Mouse (Mus musculus): ENCODE data around the gene Gm29133. TPM values are rescaled to one million over a fixed set of nuclear protein-coding genes. Genes with fewer than 3 reads are reported as not detected.

Gene Gm29133
- polyA plus RNA-seq, 1 experiment from 2014 or later, result not detected

DNA sequence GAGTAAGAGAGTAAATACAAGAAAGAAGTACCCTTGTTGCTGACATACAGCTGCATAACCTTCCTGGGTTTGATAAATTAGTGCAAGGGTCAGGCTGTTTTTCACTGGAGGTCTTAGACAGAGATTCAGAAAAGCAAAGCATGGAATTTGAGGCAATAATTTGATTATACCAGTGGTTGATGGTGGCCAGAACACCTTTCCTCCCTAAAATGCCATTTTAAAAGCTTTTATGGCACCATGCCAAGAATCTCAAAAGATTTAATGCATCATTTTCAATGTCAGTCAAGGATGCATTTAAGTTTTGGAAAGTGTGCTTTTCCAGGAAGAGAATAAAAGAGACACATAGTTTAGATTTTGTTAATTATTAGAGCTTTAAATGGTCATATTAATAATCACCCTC lies 60.0 kb downstream of the Gm29133 start:
- no peak for ATAC-seq (ENCODE audit: extremely low read depth, insufficient number of reproducible peaks, low FRiP score, low TSS enrichment)

DNA sequence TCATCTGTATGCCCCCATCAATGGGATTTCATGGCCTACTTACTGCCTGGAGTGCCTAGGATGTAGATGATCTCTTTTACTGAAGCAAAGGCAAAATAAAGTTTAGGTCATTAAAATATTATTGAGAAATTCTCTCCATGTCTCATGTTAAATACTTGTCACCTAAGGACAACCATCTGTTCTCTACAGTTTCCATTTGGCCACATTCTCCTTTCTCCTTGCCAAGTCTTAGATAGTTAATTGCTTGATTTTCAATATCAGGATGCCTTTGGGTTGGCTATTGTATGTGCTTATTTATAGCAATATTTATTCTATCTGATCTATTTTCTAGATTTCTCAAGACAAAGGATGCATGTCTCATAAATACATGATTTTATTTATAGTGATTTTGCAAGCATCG lies 75.9 kb downstream of the Gm29133 start:
- H3K4me2 ChIP-seq, result no peak overlapping the region

More for the DNA sequence above, 60.0 kb downstream of the Gm29133 start:
- Histone ChIP-seq H3K4me1 (no peaks in the 10 kb centered on the region), H3K36me3 (no peaks in the 10 kb centered on the region), H3K4me2 (no peak overlapping the region), H3K27ac (replicated peaks) (no peak overlapping the region), H3K27me3 (replicated peaks) (no peaks in the 10 kb centered on the region), H3K4me3 (no peak overlapping the region), H3K9ac (no peak overlapping the region), H3K9me3 (no peaks in the 10 kb centered on the region)

DNA sequence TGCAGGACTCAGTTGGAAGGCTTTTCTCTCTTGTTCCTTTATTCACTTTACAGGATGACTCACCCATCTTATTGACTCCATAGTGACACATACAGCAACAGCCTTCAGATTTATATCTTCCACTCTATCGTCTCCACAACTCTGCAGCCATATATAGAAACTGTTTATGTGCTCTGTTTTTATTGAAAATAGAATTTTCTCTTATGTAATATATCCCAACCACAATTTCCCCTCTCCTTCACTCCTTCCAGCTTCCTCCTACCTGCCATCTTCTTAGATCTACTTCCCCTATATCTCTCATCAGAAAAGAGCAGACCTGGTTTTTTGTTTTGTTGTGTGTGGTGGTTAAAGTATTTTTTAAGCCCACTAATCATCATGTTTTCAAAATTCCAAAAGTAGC lies 76.5 kb downstream of the Gm29133 start:
- Histone ChIP-seq H3K4me1 (no peaks in the 10 kb centered on the region), H3K4me3 (no peak overlapping the region), H3K27ac (replicated peaks) (no peak overlapping the region), H3K9ac (no peak overlapping the region), H3K27me3 (replicated peaks) (no peaks in the 10 kb centered on the region), H3K36me3 (no peaks in the 10 kb centered on the region), H3K4me2 (no peak overlapping the region), H3K9me3 (no peaks in the 10 kb centered on the region)
- WGBS, result 58% methylated on average over 1 of the region's 1 CpGs
- ATAC-seq (ENCODE audit: extremely low read depth, insufficient number of reproducible peaks, low FRiP score, low TSS enrichment), result no peak

More for the DNA sequence above, 75.9 kb downstream of the Gm29133 start:
- H3K4me3 ChIP-seq, result no peak overlapping the region
- H3K27me3 ChIP-seq (replicated peaks), result no peaks in the 10 kb centered on the region
- H3K9me3 ChIP-seq, result no peaks in the 10 kb centered on the region
- ATAC-seq (ENCODE audit: extremely low read depth, insufficient number of reproducible peaks, low FRiP score, low TSS enrichment), result no peak
- no peak overlapping the region for H3K27ac ChIP-seq (replicated peaks)
- no peaks in the 10 kb centered on the region for H3K4me1 ChIP-seq
- WGBS, result 88% methylated on average over 1 of the region's 1 CpGs
- H3K9ac ChIP-seq, result no peak overlapping the region
- no peaks in the 10 kb centered on the region for H3K36me3 ChIP-seq

DNA sequence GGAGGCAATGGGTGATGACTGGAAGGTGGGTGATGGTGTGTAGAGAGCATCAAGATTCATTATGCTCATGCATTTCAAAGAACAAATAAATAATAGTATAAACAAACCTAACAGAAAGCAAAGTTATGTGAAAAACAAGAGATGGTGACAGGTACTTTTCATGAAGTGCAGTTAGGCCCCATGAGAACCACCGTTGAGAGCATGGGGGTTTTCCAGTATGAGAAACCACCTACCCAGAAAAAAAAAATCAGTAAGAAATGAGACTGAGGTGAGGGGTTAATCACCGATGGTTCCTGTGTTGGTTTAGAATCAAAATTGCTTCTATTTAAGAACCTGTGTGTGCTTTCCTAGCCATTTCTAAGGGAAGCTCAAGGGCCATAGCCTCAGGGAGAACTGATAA lies 86.8 kb downstream of the Gm29133 start:
- Histone ChIP-seq H3K4me2 (no peak overlapping the region), H3K27ac (replicated peaks) (no peak overlapping the region), H3K9ac (no peak overlapping the region), H3K4me1 (no peaks in the 10 kb centered on the region), H3K4me3 (no peak overlapping the region), H3K27me3 (replicated peaks) (no peaks in the 10 kb centered on the region), H3K9me3 (no peaks in the 10 kb centered on the region), H3K36me3 (no peaks in the 10 kb centered on the region)
- no peak for ATAC-seq (ENCODE audit: extremely low read depth, insufficient number of reproducible peaks, low FRiP score, low TSS enrichment)
- WGBS, result 72% methylated on average over 2 of the region's 2 CpGs

DNA sequence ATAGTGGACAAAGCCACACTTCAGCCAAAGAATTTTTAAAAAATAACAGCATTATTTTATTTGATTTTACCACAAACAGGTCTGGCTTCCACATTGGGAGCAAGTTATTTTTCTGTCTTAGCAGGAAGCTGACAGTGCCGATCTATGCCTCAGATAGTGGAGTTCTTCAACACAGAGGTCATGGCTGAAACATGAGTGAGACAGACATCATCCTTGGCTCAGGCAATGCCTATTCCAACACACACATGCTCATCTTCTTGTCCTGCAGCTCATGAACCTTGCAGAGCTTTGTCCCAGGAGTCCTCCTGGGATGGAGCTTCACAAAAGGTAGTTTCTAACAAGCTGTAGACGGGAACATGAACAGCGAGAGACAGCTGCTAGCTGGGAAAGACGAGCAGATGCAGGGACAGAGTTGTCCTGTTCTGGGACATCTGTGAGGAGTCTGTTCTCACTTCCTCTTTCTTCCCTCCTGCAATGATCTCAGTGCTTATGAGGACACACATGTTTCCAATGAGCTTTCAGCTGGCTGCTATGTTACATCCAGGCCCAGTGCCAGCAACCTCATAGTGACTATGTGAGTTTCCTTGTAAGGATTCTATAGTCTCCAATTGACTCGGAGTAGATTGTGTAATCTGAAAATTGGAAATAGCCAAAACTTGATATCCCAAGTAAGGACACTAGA lies 87.4 kb downstream of the Gm29133 start:
- H3K9ac ChIP-seq, result no peak overlapping the region
- no peak overlapping the region for H3K4me2 ChIP-seq
- no peak for ATAC-seq (ENCODE audit: extremely low read depth, insufficient number of reproducible peaks, low FRiP score, low TSS enrichment)
- no peak overlapping the region for H3K4me3 ChIP-seq
- H3K36me3 ChIP-seq, result no peaks in the 10 kb centered on the region
- WGBS, result 53% methylated on average over 5 of the region's 5 CpGs
- no peaks in the 10 kb centered on the region for H3K27me3 ChIP-seq (replicated peaks)
- no peaks in the 10 kb centered on the region for H3K9me3 ChIP-seq
- no peak overlapping the region for H3K27ac ChIP-seq (replicated peaks)
- no peaks in the 10 kb centered on the region for H3K4me1 ChIP-seq

Other genes with a start within 250 kb of the Gm29133 start
- 48.5 and 49.4 TPM in 2 replicates for gene Pdcd10, start 191.3 kb upstream of the Gm29133 start, polyA plus RNA-seq (2015; fragmentation: Nextera tagmentation; extraction: Ambion mirVana)
- 1.4 and 2.1 TPM in 2 replicates for gene Serpini1, start 190.7 kb upstream of the Gm29133 start, polyA plus RNA-seq (2015; fragmentation: Nextera tagmentation; extraction: Ambion mirVana)
- gene Golim4, start 208.8 kb downstream of the Gm29133 start, polyA plus RNA-seq (2015; fragmentation: Nextera tagmentation; extraction: Ambion mirVana), result 43.9 and 44.1 TPM in 2 replicates